ENCODE assay signal across 17 mouse cellular contexts in genomic region chr17:46885218-46885909, GRCm38 (mm10). TPM values are rescaled to one million over a fixed set of nuclear protein-coding genes. Genes with fewer than 3 reads are reported as not detected.
DNase-seq lines count a peak whose midpoint lies in the region; ATAC-seq and TF ChIP-seq lines count a peak whose summit lies in the region.
"Had no signal": no experiment of that assay in that cellular context is flagged by ENCODE, and none has a peak within 500 bp of the region (broad histone marks: within the 10 kb centered on the region; RNA-seq: fewer than 3 reads in every experiment).

No protein-coding gene starts in this region.

- no peaks in the 10 kb centered on the region for H3K36me3 ChIP-seq in heart, embryonic 15.5 days
- H3K36me3 ChIP-seq in E14TG2a.4 (ENCODE audit: insufficient read depth, low read length) (peaks cover 3% of the 10 kb centered on the region), MEL (ENCODE audit: control insufficient read depth in 1 of 2, insufficient read depth in 2 of 2, low read length in 2 of 2) (peaks cover 0 to 25% of the 10 kb centered on the region in 2 experiments; a peak in 2 of 4 replicates)
- H3K36me3 ChIP-seq in liver, embryonic 15.5 days (replicated peaks), result no peaks in the 10 kb centered on the region
- H3K36me3 ChIP-seq: hindbrain, embryonic 10.5 days; limb, embryonic 13.5 days; neural tube, embryonic 15.5 days had no signal

- H3K27me3 ChIP-seq in heart, embryonic 15.5 days, result no peaks in the 10 kb centered on the region
- H3K27me3 ChIP-seq in E14TG2a.4 (ENCODE audit: insufficient read depth, low read length), result no peaks in the 10 kb centered on the region
- H3K27me3 ChIP-seq in MEL (ENCODE audit: control insufficient read depth in 1 of 2, insufficient read depth in 2 of 2, low read length in 2 of 2), result no peaks in the 10 kb centered on the region
- no peaks in the 10 kb centered on the region for H3K27me3 ChIP-seq in liver, embryonic 15.5 days
- H3K27me3 ChIP-seq: limb, embryonic 13.5 days; neural tube, embryonic 15.5 days had no signal

- H3K27ac ChIP-seq in heart, embryonic 15.5 days, result no peak overlapping the region
- peak overlapping the region; percentile 91 for H3K27ac ChIP-seq in MEL (ENCODE audit: control insufficient read depth, low read depth, low read length)
- H3K27ac ChIP-seq in liver, embryonic 15.5 days (replicated peaks), result peak overlapping the region; percentile 56
- H3K27ac ChIP-seq: hindbrain, embryonic 10.5 days; limb, embryonic 13.5 days; macrophage; neural tube, embryonic 15.5 days had no signal

- peak; percentile 37 to 52; a peak in 3 of 4 replicates for TF ChIP-seq EP300 in MEL (IDR thresholded peaks at IDR 0.05; ENCODE audit: low read depth in 1 of 2, low read length in 2 of 2)

- H3K4me2 ChIP-seq in heart, embryonic 15.5 days, result peak overlapping the region; percentile 35; the same call in 1 of the 2 replicates
- peak overlapping the region; percentile 61 for H3K4me2 ChIP-seq in liver, embryonic 15.5 days
- H3K4me2 ChIP-seq: limb, embryonic 13.5 days; neural tube, embryonic 15.5 days had no signal

- DNase-seq in heart, adult 9 months (ENCODE audit: low spot score in 2 of 2), result no peak
- DNase-seq in MEL (ENCODE audit: low read depth, low spot score), result peak; percentile 79
- no peak for DNase-seq in right cerebral cortex, postnatal 14 days
- DNase-seq in layer of hippocampus, adult 18-20 months (ENCODE audit: low spot score in 2 of 2), result no peak
- DNase-seq: forebrain, postnatal 0 days; gastrocnemius, postnatal 14 days; kidney, adult 18-20 months; thymus, adult 2 months had no signal

- H3K79me2 ChIP-seq in MEL (ENCODE audit: control insufficient read depth, insufficient read depth, low read length, poor library complexity), result peaks cover 3% of the 10 kb centered on the region; the same call in 1 of the 2 replicates

- TF ChIP-seq CTCF in E14TG2a.4 (conservative IDR thresholded peaks at IDR 0.05; ENCODE audit: low read length) (no peak), MEL (IDR thresholded peaks at IDR 0.05 in 2 of 3, conservative IDR thresholded peaks at IDR 0.05 in 1 of 3; ENCODE audit: control insufficient read depth in 1 of 3, insufficient read depth in 1 of 3, low read depth in 2 of 3, low read length in 3 of 3, poor library complexity in 1 of 3, severe bottlenecking in 1 of 3) (no peak)

- 47% methylated on average over 11 of the region's 11 CpGs for WGBS in heart, embryonic 15.5 days
- WGBS in liver, embryonic 15.5 days (ENCODE audit: insufficient replicate concordance), result 32% methylated on average over 11 of the region's 11 CpGs

- no peak for TF ChIP-seq RAD21 in MEL (IDR thresholded peaks at IDR 0.05; ENCODE audit: low read depth, low read length)

- H3K4me3 ChIP-seq in heart, embryonic 15.5 days, result no peak overlapping the region
- H3K4me3 ChIP-seq in E14TG2a.4 (replicated peaks; ENCODE audit: low read length) (peak overlapping the region; percentile 35; the same call in 1 of the 2 replicates), MEL (ENCODE audit: control insufficient read depth in 1 of 2, insufficient read depth in 1 of 2, low read depth in 2 of 2, low read length in 2 of 2) (peak overlapping the region; percentile 32 to 43)
- peak overlapping the region; percentile 28 for H3K4me3 ChIP-seq in liver, embryonic 15.5 days (replicated peaks)
- H3K4me3 ChIP-seq: hindbrain, embryonic 10.5 days; limb, embryonic 13.5 days; neural tube, embryonic 15.5 days had no signal

- no peaks in the 10 kb centered on the region for H3K9me3 ChIP-seq in heart, embryonic 15.5 days (replicated peaks)
- no peaks in the 10 kb centered on the region for H3K9me3 ChIP-seq in E14TG2a.4 (ENCODE audit: low read length)
- no peaks in the 10 kb centered on the region for H3K9me3 ChIP-seq in MEL (replicated peaks; ENCODE audit: insufficient read depth, low read length)
- H3K9me3 ChIP-seq in liver, embryonic 15.5 days (replicated peaks), result no peaks in the 10 kb centered on the region
- H3K9me3 ChIP-seq: hindbrain, embryonic 10.5 days; limb, embryonic 13.5 days; neural tube, embryonic 15.5 days had no signal

- ATAC-seq in heart, embryonic 15.5 days (replicated peaks; ENCODE audit: insufficient number of reproducible peaks, insufficient read depth, low FRiP score, low read depth), result no peak
- ATAC-seq in liver, embryonic 15.5 days (ENCODE audit: insufficient read depth), result peak; percentile 20; the same call in 1 of the 2 replicates
- ATAC-seq: forebrain, postnatal 0 days had no signal

- 0 out of 2 replicates have a peak overlapping the region, but pooled peaks have one; percentile 23 for H3K9ac ChIP-seq in heart, embryonic 15.5 days
- H3K9ac ChIP-seq in MEL (ENCODE audit: control insufficient read depth, low read depth, low read length, poor library complexity, severe bottlenecking), result peak overlapping the region; percentile 54
- peak overlapping the region; percentile 43; the same call in 1 of the 2 replicates for H3K9ac ChIP-seq in liver, embryonic 15.5 days
- H3K9ac ChIP-seq: forebrain, postnatal 0 days; limb, embryonic 13.5 days; neural tube, embryonic 15.5 days had no signal

- peaks cover 15% of the 10 kb centered on the region for H3K4me1 ChIP-seq in heart, embryonic 15.5 days (replicated peaks)
- peaks cover 77% of the 10 kb centered on the region for H3K4me1 ChIP-seq in E14TG2a.4 (replicated peaks; ENCODE audit: low read depth, low read length)
- peaks cover 11 to 49% of the 10 kb centered on the region in 2 experiments for H3K4me1 ChIP-seq in MEL (ENCODE audit: control insufficient read depth in 1 of 2, insufficient read depth in 2 of 2, low read length in 2 of 2)
- H3K4me1 ChIP-seq in liver, embryonic 15.5 days (replicated peaks), result peaks cover 79% of the 10 kb centered on the region

- no peak for TF ChIP-seq POLR2A in MEL (IDR thresholded peaks at IDR 0.05; ENCODE audit: control insufficient read depth in 1 of 2, insufficient read depth in 1 of 2, low read depth in 1 of 2, low read length in 2 of 2, poor library complexity in 1 of 2)

TF ChIP-seq in MEL, 35 proteins besides CTCF, POLR2A, EP300 and RAD21:
- TF ChIP-seq MXI1 (IDR thresholded peaks at IDR 0.05; ENCODE audit: low read depth, low read length) (peak; percentile 54), CHD2 (IDR thresholded peaks at IDR 0.05; ENCODE audit: low read length) (no peak), CHD1 (IDR thresholded peaks at IDR 0.05; ENCODE audit: low read depth, low read length) (peak; percentile 82; the same call in 1 of the 2 replicates), KAT2A (conservative IDR thresholded peaks at IDR 0.05; ENCODE audit: low read depth, low read length) (no peak), NELFE (IDR thresholded peaks at IDR 0.05; ENCODE audit: low read depth, low read length) (no peak), GATA1 (IDR thresholded peaks at IDR 0.05; ENCODE audit: low read depth, low read length) (peak; percentile 85), USF1 (IDR thresholded peaks at IDR 0.05; ENCODE audit: low read depth, low read length) (no peak), ETS1 (IDR thresholded peaks at IDR 0.05; ENCODE audit: low read depth, low read length) (peak; percentile 52; the same call in 1 of the 2 replicates), ZMIZ1 (IDR thresholded peaks at IDR 0.05; ENCODE audit: low read depth, low read length) (no peak), MAX (IDR thresholded peaks at IDR 0.05; ENCODE audit: low read length) (0 out of 2 replicates have a peak, but pooled peaks have one; percentile 12), USF2 (IDR thresholded peaks at IDR 0.05; ENCODE audit: borderline replicate concordance in 1 of 2, insufficient read depth in 1 of 2, low read depth in 1 of 2, low read length in 2 of 2) (no peak), BHLHE40 (IDR thresholded peaks at IDR 0.05; ENCODE audit: borderline replicate concordance, low read depth, low read length) (no peak), TCF12 (IDR thresholded peaks at IDR 0.05; ENCODE audit: low read depth, low read length) (peak; percentile 70), HCFC1 (IDR thresholded peaks at IDR 0.05; ENCODE audit: low read depth, low read length) (0 out of 2 replicates have a peak, but pooled peaks have one; percentile 7), SIN3A (IDR thresholded peaks at IDR 0.05; ENCODE audit: low read length) (no peak; the same call in none of the 2 replicates), TAL1 (IDR thresholded peaks at IDR 0.05; ENCODE audit: low read length) (peak; percentile 53), RCOR1 (IDR thresholded peaks at IDR 0.05; ENCODE audit: low read depth, low read length) (peak; percentile 87)

RNA-seq across cellular contexts. Expression of gene Tbcc, which starts 5.1 kb away (rescaled TPM):
- polyA plus RNA-seq in heart, embryonic 15.5 days (2015; fragmentation: Nextera tagmentation; extraction: Ambion mirVana), result 41.9 and 43.8 TPM in 2 replicates
- total RNA-seq in MEL (2012; rRNA removed), result 23.6 and 31.8 TPM in 2 replicates
- 10 to 100 TPM in 1 of 2 experiments, not detected in 1; 19.3 TPM for polyA plus RNA-seq in MEL (2012; ENCODE audit: insufficient read depth in 1 of 2, insufficient read length in 2 of 2, low read depth in 1 of 2, low replicate concordance in 2 of 2, missing spikeins in 1 of 2)
- 20.9 and 23.2 TPM in 2 replicates for polyA plus RNA-seq in liver, embryonic 15.5 days (2015; fragmentation: Nextera tagmentation; extraction: Ambion mirVana)
- total RNA-seq in layer of hippocampus, adult 18-20 months (2021), result 10 to 100 TPM; 29.9 to 30.2 TPM

RNA-seq across cellular contexts. Expression of gene Prph2, which starts 24.9 kb away (rescaled TPM):
- polyA plus RNA-seq in heart, embryonic 15.5 days (2015; fragmentation: Nextera tagmentation; extraction: Ambion mirVana), result not detected in 2 replicates
- not detected in 2 replicates for total RNA-seq in MEL (2012; rRNA removed)
- not detected for polyA plus RNA-seq in MEL (2012; ENCODE audit: insufficient read depth in 1 of 2, insufficient read length in 2 of 2, low read depth in 1 of 2, low replicate concordance in 2 of 2, missing spikeins in 1 of 2)
- polyA plus RNA-seq in liver, embryonic 15.5 days (2015; fragmentation: Nextera tagmentation; extraction: Ambion mirVana), result not detected in 2 replicates
- total RNA-seq in layer of hippocampus, adult 18-20 months (2021), result not detected
- total RNA-seq: gastrocnemius, postnatal 14 days; left cerebral cortex, adult 18-20 months had no signal
- polyA plus RNA-seq: cortical plate, adult 2 months; forebrain, postnatal 0 days; hindbrain, embryonic 10.5 days; limb, embryonic 13.5 days; macrophage; neural tube, embryonic 15.5 days had no signal

RNA-seq across cellular contexts. Expression of gene Bicral, which starts 27.1 kb away (rescaled TPM):
- 3.2 and 3.9 TPM in 2 replicates for polyA plus RNA-seq in heart, embryonic 15.5 days (2015; fragmentation: Nextera tagmentation; extraction: Ambion mirVana)
- total RNA-seq in MEL (2012; rRNA removed), result 3.7 and 5.8 TPM in 2 replicates
- polyA plus RNA-seq in MEL (2012; ENCODE audit: insufficient read depth in 1 of 2, insufficient read length in 2 of 2, low read depth in 1 of 2, low replicate concordance in 2 of 2, missing spikeins in 1 of 2), result 1 to 10 TPM in 1 of 2 experiments, not detected in 1; 6.9 TPM
- 2.6 and 2.9 TPM in 2 replicates for polyA plus RNA-seq in liver, embryonic 15.5 days (2015; fragmentation: Nextera tagmentation; extraction: Ambion mirVana)
- 10 to 100 TPM; 61.5 to 65.7 TPM for total RNA-seq in layer of hippocampus, adult 18-20 months (2021)
